Mouse (Mus musculus): ENCODE results near the gene Ramp1. TPM values are rescaled to one million over a fixed set of nuclear protein-coding genes. Genes with fewer than 3 reads are reported as not detected.

Ramp1 gene
- total RNA-seq (2017): 89.1 and 108 TPM in 2 replicates

DNA sequence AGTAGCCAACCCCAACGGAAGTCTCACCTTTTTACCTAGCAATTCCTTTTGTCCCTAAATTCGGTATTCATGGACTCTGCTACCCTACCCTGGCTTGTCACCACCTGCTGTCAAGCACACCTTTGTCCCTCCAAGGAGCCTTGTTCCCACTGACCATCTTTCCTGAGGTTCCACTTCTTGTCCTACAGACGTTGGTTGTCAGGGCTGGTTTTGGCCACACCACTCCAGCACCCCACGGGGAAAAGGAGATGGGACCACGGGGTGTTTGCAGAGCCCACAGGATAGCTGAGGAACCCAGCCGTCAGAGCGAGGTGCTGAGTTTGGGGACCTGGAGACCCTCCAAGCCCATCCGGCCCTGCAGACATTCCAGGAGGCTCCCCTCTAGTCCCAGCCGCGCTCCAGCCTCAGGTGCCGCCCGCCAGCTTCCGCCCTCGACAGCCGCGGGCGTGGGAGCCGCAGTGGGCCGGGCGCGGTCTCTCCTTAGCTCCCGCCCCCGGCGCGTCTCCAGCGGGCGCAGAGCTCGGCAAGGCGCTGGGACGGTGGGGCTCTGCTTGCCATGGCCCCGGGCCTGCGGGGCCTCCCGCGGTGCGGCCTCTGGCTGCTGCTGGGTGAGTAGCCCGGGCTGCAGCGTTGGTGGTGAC is at the start of gene Ramp1:
Gene Ramp1 (plus strand): TSS at position 290 of the 641 bp plus-strand sequence.
- peak; percentile 45 for ATAC-seq (replicated peaks; ENCODE audit: low read depth, poor library complexity, severe bottlenecking)

DNA sequence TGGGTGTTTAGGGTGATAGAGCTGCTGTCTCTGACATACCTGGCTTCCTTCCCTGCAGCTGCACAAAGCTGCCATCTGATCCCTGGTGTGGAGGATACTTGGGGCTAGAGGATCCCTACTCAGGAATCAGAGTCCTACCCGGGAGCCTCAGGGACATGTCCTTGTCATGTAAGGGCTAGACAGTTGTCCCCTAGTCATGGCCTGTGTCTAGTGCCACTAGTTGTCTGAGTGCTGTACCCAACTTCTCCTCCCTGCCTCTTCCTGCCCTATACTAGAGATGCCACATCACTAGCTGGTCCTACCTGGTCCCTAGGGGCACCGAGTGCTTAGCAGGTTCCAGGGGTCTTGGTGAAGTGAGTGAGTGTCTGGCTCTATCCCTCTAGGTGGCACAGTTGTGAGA is 42.6 kb upstream of the Ramp1 start:
- no peak for ATAC-seq (replicated peaks; ENCODE audit: low read depth, poor library complexity, severe bottlenecking)

DNA sequence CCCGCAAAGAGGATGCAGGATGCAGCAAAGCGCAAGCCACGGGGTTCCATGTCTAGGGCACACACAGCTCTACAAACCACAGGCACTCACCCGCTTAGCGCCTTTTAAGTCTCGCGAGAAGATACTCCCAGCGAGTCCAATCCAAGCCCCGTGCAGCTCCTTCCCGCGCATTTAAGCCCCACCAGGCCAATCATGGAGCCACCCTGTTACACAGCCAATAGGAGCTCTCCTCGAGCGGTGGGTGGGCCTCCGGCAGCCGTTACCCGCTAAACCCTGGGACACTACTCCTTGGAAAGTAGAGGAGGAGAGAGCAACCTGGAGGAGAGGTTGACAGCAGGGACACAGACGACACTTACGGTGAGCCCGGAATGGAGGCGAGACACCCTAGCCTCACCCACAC is 34.8 kb upstream of the Ramp1 start, which contains the start of gene Rbm44:
Gene Rbm44 (plus strand): TSS at position 277 of the 400 bp plus-strand sequence.
- peak; percentile 77 for ATAC-seq (replicated peaks; ENCODE audit: low read depth, poor library complexity, severe bottlenecking)

DNA sequence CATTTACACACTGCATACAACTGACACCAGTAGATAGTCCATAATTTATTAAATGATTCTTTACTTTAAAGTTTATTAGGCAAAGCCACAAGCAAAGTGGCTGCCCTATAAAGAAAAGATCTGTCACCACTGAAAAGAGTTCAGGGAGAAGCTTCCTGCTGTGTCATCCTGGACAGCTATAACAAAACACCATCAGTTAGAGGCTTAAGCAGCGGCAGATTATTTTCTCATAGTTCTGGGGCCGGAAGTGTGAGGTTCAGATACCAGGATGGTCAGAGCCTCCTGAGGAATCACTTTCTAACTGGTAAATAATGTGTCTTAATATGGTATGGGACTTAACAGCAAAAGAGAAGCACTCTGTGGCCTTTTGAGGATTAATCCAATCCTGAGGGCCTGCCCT is 28.1 kb upstream of the Ramp1 start:
- ATAC-seq (replicated peaks; ENCODE audit: low read depth, poor library complexity, severe bottlenecking): peak; percentile 66

DNA sequence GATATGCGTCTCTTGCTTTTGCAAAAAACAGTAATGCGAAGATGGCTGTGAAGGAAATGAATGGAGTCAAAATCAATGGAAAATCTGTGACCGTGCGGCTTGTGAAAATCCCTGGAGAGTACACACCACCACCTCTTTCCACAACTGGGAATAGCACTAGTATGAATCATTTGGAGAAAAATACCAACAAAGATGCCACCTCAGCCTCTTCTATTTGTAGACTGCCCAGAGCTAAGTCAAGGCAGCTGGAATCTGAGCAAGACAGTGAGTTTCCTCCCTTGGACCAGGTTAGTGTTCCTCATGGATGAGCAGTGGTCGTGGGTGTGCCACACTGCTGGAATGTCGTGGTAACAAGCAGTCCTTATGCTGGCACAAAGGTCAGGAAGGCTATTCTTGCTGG is 12.8 kb upstream of the Ramp1 start:
- no peak for ATAC-seq (replicated peaks; ENCODE audit: low read depth, poor library complexity, severe bottlenecking)

DNA sequence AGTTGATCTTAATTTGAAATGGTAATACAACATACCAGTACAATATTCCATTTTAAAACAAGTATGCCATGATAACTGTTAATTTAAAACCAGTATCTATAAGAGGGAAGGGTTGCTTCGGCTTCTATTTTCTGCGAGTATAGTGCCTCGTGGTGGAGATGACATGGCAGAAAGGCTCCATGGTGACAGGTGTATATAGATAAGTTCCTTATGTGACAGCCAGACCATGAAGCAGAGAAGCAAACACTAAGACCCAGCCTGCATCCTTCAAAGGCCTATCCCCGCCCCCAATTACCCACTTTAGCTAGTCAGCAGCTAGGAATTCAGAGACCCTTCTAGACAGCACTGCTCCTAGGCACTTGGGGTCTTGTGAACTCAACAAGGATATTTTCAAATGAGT is 10.5 kb upstream of the Ramp1 start:
- ATAC-seq (replicated peaks; ENCODE audit: low read depth, poor library complexity, severe bottlenecking): no peak

DNA sequence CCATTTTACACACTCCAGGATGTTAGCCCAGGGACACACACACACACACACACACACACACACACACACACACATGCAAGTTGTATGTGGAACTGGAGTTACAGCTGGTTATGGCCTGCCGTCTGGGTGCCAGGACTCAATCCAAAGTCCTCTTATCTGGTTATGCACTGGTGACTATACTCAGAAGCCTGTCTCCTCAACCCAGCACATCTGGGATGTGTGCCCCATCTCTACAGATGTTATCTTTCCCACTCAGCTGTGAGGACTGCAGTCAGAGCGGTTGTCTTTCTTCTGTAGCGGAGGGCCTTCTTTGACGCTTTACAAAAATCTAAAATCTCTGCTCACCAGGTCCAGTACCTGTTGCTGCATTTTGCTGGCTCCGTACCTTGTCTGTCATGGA is 4.8 kb upstream of the Ramp1 start:
- ATAC-seq (replicated peaks; ENCODE audit: low read depth, poor library complexity, severe bottlenecking): no peak

DNA sequence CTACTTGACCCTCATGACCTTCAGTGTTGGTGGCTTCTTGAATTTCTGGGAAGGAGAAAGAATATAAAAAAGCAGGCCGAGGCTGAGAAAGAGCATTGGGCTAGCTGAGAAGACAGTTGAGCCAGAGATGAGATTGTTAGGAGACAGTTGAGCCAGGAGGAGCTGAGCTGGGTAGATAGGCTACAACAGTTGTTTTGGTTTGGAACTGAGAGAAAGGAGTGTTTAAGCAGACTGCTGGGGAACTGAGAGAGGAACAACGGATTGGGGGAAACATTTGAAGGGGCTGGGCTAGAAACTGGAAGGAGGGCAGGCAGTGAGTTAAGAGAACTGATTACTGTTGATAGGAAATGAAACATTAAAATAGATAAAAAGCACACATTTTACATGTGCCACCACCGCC is 3.6 kb upstream of the Ramp1 start:
- ATAC-seq (replicated peaks; ENCODE audit: low read depth, poor library complexity, severe bottlenecking): peak; percentile 41

DNA sequence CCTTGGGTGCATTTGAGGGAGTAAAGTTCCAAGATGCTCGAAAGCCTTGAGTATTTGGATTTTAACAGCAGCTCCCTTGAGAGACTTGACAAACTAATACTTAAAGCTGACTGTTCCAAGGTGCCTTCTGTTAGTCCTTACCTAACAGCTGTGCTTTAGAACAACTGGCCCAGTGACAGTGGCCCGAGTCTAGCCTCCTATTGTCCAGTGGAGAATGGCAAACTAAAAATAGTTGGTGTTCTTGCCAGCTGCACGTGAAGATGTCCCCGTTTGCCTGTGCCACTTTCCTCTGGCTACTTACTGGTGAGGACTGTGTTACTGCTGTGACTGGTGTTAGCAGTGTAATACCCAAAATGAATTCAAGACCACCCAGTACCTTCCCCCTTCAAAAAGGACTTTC is 2.8 kb upstream of the Ramp1 start:
- ATAC-seq (replicated peaks; ENCODE audit: low read depth, poor library complexity, severe bottlenecking): no peak

DNA sequence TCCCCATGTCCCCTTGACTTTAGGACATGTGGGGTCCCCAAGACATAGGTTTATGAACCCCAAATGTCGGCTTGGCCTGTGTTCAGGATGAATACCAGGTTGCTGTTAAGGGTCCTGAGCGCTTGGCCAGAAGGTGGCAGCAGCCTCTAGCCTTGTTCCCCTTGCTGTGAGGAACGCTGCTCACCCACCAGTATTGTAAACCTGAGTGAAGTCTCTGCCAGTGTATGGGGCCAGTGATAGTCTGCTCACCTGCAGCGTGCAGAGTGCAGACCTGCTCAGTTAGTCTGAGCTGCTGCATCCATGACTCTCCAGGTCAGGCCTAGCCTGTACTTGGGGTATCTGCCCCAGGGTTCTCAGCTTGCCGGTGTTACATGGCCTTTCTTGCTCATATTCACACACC is 536 bp upstream of the Ramp1 start:
- ATAC-seq (replicated peaks; ENCODE audit: low read depth, poor library complexity, severe bottlenecking): peak; percentile 73

DNA sequence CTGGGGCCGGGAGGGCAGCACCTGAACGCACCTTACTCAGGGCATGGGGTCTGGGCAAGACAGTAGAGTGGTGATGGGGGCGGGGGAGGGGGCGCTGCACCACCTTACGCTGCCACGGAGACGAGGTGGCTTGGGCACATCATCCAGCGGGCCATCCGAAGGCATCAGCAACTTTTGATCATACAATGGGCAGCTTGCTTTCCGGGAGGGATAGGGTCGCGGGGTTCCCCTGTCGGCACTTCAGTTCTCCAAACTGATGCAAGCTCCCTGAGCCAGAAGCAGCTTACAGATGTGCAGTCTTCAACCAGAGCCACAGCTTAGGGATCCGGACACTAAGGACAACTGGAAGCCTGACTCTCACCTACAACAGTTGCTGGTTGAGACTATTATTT is 548 bp downstream of the Ramp1 start:
- no peak for ATAC-seq (replicated peaks; ENCODE audit: low read depth, poor library complexity, severe bottlenecking)

DNA sequence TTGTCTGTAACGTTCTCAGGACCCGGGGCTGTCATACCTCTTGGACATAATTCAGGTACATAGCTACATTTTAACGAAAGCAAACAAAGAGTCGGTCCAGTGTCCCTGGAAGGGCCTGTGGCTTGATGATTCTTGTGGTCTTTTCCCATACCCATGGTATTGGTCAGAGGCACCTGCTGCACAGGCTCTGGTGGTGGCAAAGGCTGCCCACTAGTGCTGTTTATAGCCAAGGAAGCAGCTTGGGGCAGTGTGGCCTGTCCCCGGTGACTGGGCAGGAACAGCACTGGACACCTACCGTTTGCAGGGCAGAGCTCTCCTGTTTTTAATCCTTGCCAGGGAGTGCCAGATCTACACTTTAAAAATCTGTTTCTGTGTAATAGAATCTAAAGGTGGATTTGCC is 1.1 kb downstream of the Ramp1 start:
- ATAC-seq (replicated peaks; ENCODE audit: low read depth, poor library complexity, severe bottlenecking): no peak

DNA sequence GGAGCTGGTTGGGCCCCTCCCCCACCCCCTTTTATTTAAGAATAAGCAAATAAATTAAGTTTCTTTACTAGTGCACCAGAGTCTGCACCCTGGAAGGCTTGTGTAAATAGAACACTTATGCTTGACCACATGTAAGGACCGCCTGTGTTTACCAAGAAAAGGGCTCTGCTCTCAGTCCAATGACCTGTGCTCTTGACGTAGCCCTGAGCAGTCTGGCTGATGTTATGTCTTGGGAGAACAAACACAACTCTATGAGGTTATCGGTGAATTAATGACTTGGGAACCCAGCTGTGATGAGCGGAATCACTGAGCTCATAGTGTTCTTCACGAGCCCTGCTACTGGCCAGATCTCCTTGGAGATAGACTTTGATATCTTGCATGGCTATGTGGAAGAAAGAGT is 1.6 kb downstream of the Ramp1 start:
- no peak for ATAC-seq (replicated peaks; ENCODE audit: low read depth, poor library complexity, severe bottlenecking)

DNA sequence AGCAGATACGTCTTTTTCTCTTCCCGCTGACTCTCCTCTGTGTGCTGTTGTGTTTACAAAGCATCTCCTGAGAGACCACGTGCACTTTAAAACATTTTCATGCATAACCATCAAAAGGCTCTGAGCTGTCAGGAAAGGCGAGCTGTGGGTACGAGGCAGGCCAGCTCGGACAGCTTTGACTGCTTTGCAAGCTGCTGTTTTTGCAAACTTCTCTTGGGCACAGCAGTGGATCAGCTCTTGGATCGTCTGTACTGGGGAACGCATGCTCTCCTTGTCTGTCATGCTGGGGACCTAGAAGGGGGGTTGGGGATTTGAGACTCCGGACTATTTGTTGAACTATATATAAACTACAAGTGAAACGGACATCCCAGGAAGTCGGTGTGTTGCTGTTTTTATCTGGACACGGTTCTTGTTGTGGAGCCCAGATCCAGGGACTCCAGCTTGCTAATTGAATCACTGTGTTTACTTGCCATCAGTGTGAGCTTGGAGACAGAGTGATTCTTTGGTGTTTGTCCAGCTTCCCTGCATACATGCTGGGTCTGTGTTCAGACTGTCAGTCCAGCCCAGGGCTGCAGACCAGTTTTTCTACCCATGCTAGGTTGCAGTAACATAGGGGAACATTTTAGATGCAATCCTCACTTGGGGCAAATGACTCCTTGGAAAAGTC is 2.3 kb downstream of the Ramp1 start:
- ATAC-seq (replicated peaks; ENCODE audit: low read depth, poor library complexity, severe bottlenecking): no peak

DNA sequence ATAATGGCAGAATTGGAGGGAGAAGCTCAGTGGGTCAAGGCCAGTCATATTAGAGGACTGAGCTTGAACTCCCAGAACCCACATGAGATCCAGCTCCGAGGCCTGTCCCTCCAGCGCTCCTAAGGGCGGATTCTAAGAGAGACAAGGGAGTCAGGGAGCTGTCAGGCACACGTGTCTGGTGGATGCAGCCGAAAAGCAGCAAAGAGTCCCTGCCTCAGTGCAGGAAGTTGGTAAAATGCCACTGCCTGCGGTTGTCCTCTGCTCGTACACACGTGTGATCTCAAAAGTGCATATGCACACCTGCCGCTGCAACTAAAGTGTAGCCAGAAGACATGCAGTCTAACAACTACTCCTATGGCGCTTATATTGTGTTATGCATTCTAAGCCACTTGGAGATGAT is 3.7 kb downstream of the Ramp1 start:
- no peak for ATAC-seq (replicated peaks; ENCODE audit: low read depth, poor library complexity, severe bottlenecking)

DNA sequence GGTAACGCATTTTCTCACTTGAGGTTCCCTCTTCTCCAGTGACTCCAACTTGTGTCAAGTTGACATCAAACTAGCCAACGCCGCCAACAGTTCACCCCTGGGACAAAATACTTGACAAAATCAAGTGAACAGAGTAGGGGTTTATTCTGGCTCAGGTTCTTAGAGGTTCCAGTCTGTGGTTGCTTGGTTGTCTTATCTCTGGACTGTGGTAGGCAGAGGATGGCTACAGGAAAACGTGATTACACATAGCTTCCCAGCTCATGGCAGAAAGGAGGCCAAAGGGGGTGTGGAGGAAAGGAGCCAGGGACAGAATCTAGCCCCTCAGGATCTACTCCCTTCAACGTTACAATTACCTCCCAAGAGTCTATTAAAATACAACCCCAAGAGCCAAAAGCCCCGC is 7.1 kb downstream of the Ramp1 start:
- ATAC-seq (replicated peaks; ENCODE audit: low read depth, poor library complexity, severe bottlenecking): peak; percentile 26

DNA sequence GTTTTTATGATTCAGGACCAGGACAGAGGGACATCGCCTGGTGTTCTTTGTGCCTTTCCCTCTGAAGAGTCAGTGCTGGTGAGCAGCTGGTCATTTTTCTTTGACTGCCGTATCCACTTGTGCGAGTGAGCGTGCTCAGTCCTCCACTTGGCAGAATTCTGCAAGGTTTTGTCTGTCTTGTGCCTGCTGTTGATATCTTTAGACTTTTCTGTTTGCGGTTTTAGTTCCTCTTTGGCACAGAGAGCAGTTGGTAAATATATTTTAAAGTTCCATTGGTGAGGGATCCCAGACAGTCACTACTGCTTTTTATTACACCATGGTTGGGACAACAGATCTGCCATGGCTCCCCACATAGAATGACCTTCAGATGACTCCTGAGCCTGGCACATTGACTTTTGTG is 7.7 kb downstream of the Ramp1 start:
- peak; percentile 70 for ATAC-seq (replicated peaks; ENCODE audit: low read depth, poor library complexity, severe bottlenecking)

DNA sequence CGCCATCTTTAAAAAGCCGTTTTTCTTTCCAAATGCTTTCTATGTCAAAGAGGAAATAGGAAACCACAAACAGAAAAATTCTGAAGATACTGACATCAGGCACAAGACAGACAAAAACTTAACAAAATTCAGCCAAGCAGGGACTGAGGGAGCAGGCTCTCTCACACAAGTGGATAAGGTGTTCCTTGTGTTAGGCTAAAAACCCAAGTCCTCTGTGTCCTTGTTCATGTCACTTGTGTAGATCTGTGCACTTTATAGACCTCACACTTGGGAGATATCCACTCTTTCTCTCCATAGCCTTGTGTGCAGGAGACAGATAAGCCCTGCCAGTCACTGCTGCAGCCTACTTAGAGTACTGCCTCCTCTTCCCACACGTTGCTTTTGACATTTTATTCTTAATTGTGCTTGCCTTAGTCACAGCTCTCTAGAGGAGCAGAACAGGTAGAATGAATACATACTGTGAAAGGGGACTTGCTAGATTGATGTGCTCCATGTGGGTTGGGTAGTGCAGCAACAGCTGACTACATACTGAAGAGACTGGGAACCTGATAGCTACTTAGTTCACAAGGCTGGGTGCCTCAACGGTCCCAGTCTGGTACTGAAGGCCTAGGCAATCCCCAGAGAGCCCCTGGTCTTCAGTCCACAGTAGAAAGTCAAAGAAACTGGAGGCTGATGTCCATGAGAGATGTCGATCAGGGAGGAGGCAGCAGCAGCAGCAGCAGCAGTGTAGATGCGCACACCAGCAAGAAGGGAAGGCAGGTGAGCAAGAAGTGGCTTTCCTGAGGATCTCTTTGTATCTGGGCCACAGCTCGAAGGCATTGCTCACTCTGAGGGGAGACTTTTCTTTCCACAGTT is 8.4 kb downstream of the Ramp1 start:
- ATAC-seq (replicated peaks; ENCODE audit: low read depth, poor library complexity, severe bottlenecking): peak; percentile 63

DNA sequence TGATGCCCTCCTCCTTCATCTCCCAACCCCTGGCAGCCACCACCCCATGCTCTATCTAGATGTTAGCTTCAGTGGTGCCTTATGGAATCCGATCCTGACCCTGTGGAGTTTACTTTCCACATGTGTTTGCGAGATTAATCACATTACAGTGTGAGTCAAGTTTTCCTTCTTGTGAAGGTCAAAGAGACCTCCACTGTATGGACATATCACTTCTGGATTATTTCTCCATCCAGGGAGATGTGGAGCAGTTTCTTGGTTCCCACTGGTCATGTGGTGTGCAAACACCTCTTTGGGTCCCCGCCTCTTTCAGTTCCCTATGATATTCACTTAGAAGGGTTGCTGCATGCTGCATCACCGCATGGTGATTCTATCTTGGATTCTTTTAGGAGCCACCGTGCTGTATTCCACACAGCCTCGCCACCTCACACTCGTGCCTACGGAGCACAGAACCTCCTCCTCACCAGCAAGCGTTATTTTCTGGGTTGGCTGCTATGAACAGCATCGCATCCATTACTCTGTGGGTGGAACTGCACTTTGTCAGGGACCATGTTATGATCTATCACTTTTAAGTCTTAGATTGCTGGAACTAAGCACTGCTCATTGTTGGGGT is 9.3 kb downstream of the Ramp1 start:
- ATAC-seq (replicated peaks; ENCODE audit: low read depth, poor library complexity, severe bottlenecking): no peak

DNA sequence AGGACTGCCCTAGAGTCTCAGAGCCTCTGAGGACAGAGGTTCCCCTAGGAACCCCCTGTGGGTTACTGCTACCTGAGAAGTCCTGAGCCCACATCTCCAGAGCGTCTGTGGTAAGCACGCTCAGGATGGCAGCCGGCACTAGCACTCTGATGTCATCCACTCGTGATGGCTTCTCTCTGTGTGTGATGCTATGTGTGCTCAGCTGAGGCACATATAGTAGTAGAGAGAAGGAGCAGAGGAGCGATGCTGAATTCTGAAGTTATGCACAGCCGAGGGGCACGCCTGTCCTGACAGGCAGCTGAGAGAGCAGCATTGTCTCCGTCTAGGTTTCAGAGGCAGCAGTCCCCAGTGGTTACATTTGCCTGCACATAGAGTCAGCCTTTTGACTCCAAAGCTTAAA is 12.6 kb downstream of the Ramp1 start:
- no peak for ATAC-seq (replicated peaks; ENCODE audit: low read depth, poor library complexity, severe bottlenecking)

DNA sequence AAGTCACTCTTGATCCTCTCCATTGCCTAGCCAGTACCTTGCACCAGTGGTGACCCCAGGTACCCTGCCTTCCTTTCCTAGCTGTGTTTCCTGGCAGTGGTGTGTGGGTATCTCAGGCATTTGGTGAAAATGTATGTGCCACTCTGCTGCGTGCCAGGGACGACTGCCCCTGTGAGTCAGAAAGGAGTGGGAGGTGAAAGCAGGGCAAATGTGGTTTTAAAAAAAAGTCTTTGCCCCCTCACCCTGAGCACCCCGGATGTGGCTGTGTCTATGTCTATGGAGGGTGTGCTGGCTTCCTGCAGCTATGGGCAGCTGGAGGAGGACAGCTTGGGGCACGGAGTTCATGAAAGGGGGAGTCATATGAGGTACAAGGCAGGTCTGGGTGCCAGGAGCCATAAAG is 13.6 kb downstream of the Ramp1 start:
- no peak for ATAC-seq (replicated peaks; ENCODE audit: low read depth, poor library complexity, severe bottlenecking)

Measured in common myeloid progenitor, adult 5-6 weeks (primary cell).